Mouse (Mus musculus): Measurements from ENCODE around the gene Hsbp1.
"Not testable (repeated sequence)": the region's sequence is repeated elsewhere in the genome, so short reads cannot be mapped to it uniquely, and the experiment has no call there.

The Hsbp1 gene

DNA sequence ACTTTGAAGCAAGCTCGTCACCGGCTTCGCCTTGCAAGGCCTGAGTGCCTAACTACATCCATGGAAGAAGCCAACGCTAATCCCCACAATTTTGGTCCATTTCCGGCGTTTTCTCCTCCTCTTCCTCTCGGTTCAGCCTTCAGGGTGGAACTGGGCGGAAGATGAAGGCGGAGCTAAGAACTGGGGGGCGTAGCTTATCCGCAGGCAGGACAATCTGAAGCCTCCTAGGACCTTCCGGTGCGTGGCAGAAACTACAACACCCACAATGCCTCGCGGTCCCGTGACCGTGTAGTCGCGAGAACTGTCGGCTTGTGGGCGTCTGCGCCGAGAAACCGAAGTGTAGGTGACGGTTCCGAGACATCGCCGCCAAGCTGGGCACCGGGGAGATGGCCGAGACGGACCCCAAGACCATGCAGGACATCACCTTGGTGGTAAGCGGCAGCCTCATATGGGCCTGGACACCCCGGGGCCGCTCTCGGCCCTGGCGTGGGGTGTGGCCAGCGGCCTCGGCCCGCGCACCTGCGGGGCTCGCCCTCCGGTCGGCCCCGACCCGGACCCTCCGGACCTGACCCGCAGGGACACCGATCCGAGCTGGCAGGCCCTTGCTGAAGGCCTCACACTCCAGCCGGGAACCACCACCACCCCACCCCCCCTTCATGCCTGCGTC, at the start of gene Hsbp1:
TSS of gene Hsbp1 (plus strand) at position 299 of the 667 bp plus-strand sequence.
- DNase-seq, result peak; percentile 98

DNA sequence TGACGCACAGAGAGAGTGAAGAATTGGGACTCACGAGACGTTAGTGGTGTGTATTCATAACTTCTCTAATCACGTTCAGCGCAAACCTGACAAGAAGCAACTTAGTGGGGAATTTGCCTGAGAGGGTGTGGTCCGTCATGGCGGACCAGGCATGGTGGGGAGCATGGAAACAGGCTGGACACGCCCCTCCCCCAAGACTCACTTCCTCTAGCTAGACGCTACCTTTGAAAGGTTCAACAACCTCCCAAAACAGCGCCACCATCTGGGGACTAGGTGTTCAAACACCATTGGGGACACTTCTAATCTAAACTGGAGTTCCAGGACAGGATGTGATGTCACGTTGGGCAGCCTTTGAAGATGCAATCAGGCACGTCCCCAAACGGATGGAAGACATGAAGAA, 48.8 kb upstream of the Hsbp1 start:
- DNase-seq, result no peak

DNA sequence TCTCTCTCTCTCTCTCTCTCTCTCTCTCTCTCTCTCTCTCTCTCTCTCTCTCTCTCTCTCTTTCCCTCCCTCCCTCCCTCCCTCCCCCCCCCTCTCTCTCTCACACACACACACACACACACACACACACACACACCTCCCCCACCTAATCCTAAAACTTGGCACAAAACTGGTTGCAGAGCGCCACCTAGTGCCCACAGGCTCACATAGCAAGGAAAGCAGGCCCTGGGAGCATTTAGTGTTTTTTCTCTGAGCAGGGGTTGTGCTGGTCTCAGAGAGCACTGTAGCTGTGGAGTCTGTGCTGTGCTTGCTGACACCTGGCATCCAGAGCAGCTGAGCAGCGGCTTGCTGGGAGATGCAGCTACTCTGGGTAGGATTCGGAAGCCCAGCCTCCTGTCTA, 46.5 kb upstream of the Hsbp1 start:
- DNase-seq, result peak; percentile 38

GRCm38 (mm10) chr8:119300335-119300734, 44.0 kb upstream of the Hsbp1 start:
- no peak for DNase-seq

DNA sequence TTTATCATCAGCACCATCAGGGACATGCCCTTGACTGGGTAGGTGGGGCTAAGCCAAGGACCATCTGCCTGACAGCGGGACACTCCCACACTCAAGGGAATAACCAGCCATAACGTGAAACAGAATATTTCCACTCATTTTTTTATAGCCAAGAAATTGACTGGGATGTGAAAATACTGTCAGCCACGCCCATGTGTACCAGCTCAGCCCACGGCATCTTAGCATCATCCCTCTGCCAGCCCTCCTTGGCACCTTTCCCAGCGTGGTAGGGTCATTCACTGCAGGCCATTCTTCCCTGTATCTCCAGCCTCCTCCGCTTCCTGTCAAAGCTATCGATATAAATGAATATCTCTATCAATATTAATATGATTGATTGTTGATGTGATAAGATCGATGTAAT, 40.1 kb upstream of the Hsbp1 start:
- DNase-seq, result no peak

DNA sequence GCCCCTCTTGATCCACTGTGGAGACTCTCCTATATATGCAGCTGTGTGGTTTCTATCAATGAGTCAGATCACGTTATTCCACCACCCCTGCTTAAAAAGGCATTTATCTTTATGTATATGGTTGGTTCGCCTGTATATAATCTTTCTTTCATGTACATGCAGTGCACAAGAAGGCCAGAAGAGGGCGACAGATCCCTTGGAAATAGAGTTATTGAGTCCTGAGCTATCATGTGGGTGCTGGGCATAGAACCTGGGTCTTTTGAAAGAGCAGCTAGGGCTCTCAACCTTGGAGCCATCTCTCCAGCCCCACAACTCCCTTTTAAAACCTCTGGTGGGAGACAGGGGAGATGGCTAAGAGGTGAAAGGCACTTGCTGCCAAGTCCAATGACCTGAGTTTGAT, 32.9 kb upstream of the Hsbp1 start:
- peak; percentile 33 for DNase-seq

DNA sequence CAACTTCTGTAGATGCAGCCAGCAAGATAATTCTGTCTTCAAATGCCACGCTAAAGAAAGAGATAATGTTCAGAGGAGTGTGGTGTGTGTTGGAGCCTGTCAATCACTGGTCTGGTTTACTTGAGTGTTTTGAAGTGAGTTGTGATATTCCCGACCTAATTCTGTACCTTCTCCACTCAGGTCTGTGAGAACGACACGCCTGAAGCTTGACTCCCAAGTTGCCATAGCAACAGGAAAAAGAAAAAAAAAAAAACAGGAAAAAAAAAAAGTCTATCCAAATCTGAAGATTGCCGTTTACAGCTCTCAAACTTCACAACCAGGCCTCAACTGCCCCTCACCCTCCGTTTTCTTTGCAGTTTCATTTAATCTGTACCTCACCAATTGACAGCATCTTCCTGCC, 21.1 kb upstream of the Hsbp1 start:
- no peak for DNase-seq

- no peak for DNase-seq
Observed at GRCm38 (mm10) chr8:119339546-119339945, 4.7 kb upstream of the Hsbp1 start.

GRCm38 (mm10) chr8:119343606-119344005, 682 bp upstream of the Hsbp1 start:
- peak; percentile 22 for DNase-seq

DNA sequence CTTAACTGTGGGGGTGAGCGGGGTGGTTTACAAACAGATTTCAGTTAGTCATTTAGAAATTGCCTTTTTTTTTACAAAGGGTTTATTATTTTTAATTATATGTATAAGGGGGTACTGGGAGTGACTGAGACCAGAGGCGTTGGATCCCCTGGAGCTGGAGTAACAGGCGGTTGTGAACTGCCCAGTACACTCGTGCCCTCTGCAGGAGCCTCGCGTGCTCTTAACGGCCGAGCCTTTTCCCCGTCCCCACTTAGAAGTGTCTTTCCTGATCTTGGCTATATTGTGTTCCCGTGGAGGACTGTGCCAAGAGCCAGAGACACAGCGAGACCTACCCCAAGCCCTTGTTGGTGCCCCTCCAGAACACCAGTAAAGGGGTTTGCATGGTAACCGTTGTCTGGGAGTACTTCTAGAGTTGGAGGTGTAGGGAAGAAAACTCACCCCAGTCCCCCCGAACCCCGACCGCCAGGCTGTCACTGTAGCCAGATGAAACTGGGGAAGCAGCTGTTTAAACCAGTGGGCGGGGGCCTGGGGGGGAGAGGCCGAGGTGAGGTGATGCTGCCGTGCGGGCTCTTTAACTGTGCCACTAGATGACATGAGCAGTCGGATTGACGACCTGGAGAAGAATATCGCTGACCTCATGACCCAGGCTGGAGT, 868 bp downstream of the Hsbp1 start:
- no peak for DNase-seq

DNA sequence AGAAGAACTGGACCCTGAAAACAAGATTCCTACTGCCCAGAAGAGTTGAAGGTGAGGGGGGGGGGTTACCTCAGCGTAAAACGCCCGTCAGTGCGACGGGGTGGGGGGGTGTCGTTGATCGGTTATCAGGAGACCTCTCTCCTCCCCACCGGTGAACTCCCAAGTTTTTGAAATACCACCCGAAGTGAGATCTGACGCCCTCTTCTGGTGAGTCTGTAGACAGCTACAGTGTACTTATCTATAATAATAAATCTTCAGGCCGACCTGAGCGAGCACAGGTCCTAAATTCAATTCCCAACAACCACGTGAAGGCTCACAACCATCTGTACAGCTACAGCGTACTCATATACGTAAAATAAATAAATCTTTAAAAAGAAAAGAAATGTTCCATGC, 1.4 kb downstream of the Hsbp1 start:
- no peak for DNase-seq

- no peak for DNase-seq
Observed at GRCm38 (mm10) chr8:119351647-119352046, 7.4 kb downstream of the Hsbp1 start.

DNA sequence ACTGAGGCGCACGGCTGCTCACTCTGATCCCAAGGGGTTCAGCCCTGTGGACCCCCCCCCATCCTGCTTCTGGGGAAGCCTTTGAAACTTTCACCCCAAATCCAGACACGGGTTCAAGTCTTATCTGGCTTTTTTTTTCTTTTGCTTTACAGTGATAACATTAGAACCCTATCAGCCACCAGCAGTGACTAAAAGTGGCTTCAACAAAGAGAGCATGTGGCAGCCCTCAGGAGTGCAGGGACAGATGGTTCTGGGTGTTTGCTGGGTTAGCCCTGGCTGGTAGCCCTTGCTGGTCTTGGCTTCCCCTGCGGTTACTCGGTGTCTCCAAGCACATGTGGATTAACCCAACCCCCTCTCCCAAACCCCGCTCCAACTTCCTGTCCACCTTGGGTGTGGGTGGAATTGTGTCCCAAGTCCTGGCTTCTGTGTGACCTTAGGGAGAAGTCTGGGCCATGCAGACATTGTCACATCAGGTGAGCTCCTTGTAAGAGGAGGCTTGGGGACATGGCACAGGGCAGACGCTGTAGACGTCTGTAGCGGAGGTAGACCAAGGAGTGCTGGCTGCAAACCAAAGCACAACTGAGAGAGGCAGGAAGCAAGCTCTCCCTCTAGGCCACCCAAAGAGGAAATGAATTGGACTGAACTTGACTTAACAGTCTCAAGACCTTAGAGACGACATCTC, 8.8 kb downstream of the Hsbp1 start:
- no peak for DNase-seq

- no peak for DNase-seq
Observed at GRCm38 (mm10) chr8:119353659-119354023, 9.4 kb downstream of the Hsbp1 start.

DNA sequence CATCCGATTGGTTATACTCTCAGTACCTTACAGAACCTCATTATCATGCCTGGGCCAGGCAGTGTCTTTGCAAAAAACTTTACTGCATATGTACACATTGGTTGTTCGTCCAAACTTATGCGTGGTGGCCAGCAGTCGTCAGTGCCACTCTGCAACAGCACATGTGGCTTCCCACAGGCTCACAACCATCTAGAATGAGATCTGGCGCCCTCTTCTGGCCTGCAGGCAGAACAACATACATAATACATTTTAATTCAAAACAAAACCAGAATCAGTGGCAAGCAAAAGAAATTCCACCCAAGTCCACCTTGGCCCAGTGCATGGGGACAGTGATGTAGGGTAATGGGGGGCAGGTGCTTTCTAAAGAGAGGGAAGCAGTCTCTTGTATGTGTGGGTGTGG, 12.3 kb downstream of the Hsbp1 start:
- not testable (repeated sequence) for DNase-seq

DNA sequence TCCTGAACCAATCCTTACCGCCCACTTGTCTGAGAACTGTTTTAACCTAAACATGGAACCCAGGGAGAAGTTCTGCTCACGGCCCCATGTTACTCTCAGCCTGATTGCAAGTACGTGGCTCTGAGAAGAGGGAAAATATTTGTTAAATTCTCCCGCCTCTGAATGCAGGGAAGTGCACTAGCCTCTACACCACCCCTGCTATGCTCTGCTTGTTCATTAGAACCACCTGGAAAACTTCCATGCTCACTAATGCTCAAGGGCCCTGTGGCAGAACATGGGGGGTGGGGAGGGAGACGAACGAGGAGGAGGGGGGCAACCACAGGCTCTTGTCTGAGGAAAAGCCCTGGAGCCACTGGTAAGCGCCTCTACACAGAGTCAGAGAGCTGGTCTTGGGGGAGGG, 13.9 kb downstream of the Hsbp1 start:
- no peak for DNase-seq

DNA sequence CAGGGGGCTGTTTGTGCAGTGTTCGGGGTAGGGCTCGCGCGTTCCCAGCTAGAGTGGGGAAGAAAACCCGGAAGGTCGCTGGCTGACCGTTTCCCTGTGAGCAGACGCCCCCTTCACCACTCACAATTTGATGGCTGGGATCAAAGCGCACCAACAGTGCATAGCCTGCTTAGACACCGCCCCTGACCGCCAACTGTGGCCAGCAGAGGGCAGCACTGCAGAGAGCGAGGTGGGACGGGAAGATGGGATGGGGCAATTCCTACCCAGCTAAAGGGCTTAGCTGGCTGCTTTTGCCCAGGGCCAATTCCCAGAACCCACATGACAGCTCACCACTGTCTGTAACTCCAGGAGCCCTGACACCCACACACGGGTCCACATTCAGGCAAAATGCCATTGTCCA, 14.5 kb downstream of the Hsbp1 start:
- peak; percentile 53 for DNase-seq

GRCm38 (mm10) chr8:119360686-119361295, 16.5 kb downstream of the Hsbp1 start:
- DNase-seq, result no peak

DNA sequence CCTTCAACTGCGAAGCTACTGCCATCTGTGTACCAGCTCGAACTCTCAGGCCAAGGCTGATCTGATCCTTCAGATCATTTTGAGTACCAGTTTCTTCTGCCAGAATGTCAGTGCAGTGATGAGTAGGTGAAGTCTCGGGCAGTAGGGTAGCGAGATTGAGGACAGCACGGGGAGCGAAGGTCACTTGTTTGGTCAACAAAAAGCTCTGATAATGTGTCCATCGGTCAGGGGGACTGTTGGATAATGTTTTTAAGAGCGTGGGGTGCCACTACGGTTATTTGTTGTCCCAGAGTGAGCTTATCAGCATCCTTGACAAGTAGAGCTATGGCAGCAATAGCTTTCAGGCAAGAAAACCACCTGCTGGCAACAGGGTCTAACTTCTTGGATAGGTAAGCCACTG, 30.4 kb downstream of the Hsbp1 start:
- not testable (repeated sequence) for DNase-seq

- no peak for DNase-seq
Observed at GRCm38 (mm10) chr8:119378476-119378875, 34.2 kb downstream of the Hsbp1 start.

DNA sequence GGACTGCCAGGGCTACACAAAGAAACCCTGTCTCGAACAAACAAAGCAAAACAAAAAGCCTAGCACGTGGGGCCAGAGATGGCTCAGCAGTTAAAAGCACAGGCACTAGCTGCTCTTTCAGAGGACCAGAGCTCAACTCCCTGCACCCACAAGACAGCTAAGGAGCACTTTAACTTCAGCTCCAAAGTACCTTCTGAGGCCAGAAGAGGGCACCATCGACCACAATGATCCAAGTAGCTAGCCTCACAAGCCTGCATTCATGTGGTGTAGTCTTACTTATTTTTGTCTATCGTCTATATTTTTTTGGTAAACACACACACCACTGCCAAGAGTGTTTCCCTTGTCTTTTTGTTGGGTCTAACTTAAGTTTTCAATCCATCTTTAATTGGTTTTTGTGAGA, 36.3 kb downstream of the Hsbp1 start:
- DNase-seq, result peak; percentile 46

- DNase-seq, result peak; percentile 82
Observed at GRCm38 (mm10) chr8:119384478-119384877, 40.2 kb downstream of the Hsbp1 start.

DNA sequence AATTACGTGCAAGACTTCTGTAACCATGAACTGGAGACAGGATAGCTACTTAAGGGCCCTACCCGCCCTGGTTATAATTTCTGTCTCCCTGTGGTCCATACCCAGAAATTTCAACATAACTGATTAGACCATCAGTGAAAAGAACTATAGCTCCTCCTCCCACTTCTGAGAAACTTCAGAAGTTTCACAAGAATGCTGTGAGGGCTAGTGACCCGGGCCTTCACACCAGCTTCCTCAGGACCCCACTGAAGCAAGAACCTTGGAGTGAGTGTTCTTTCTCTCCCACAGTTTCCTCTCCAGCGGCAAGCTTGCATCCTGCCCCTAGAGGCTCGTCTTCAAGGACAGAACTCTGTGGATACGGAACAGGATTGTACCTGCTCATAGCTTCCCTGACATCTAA, 41.6 kb downstream of the Hsbp1 start:
- no peak for DNase-seq

GRCm38 (mm10) chr8:119386988-119387387, 42.7 kb downstream of the Hsbp1 start:
- DNase-seq, result no peak

Measured in kidney, adult 9 months (tissue).